Mouse (Mus musculus) CD4-positive, CD25-positive, alpha-beta regulatory T cell, adult 2 months (primary cell): ENCODE data around the gene Bbs12.
A peak's percentile ranks its signal among the peaks of the same experiment; 100 is the strongest.

Experiments used
- DNase-seq: peaks from one replicate; pipeline ENCODE4 v3.0.0-alpha.2; 2012; ENCODE audit warnings: low read depth, low spot score

The Bbs12 gene

DNA sequence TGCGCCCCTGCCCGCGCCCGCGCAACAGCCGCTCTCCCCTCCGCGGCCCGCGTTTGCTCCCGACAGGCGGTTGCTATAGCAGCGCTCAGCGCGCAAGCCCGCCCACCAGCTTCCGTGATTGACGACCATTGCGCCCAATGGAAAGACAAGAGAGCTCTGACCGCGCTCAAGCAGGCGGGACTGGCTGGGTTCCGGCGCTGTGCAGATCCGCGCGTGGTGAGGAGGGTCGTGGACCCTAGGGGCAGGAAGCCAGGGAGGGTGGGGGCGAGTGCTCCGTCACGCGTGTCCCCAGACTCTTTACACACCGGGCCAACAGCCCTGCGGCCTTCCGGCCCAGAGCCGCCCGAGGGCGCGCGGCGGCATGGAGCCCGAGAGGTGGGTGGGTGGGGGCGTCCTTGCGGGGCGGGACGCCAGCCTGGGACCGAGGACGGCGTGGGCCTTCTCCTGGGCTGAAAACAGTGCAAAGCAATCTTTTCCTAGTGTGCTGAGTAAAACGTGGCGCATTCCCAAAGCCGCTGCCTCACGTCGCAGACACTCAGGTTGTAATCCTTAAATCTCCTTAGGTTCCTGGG lies at the start of gene Bbs12, which contains the start of gene Cetn4:
Gene Bbs12 (plus strand): TSS at position 185 of the 572 bp plus-strand sequence.
Gene Cetn4 (minus strand): TSS at position 339 of the 572 bp plus-strand sequence.
- peak; percentile 97 for DNase-seq

- DNase-seq: peak; percentile 44
Observed at GRCm38 (mm10) chr3:37268338-37268737, 44.0 kb upstream of the Bbs12 start.

DNA sequence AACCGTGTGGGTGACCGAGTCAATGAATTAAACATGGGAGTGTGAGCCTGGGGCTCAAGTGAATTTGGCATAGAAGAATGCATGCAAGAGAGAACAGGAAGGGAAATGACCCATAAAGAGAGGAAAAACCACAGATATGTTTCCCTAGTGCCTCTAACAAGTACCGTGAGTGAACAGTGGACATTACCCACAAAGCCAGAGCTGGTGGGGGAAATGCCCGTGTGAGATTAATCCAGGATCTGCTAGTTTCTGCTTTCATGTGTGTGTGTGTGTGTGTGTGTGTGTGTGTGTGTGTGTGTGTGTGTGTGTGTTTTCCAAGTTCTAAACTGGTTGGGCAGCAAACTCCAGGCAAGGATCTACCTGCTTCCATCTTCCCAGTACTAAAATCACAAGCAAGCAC lies 42.4 kb upstream of the Bbs12 start:
- no peak for DNase-seq

- DNase-seq: peak; percentile 83
Observed at GRCm38 (mm10) chr3:37271209-37271608, 41.1 kb upstream of the Bbs12 start.

GRCm38 (mm10) chr3:37273092-37273491 lies 39.3 kb upstream of the Bbs12 start:
- peak; percentile 36 for DNase-seq

- DNase-seq: peak; percentile 17
Observed at GRCm38 (mm10) chr3:37274661-37275060, 37.7 kb upstream of the Bbs12 start.

DNA sequence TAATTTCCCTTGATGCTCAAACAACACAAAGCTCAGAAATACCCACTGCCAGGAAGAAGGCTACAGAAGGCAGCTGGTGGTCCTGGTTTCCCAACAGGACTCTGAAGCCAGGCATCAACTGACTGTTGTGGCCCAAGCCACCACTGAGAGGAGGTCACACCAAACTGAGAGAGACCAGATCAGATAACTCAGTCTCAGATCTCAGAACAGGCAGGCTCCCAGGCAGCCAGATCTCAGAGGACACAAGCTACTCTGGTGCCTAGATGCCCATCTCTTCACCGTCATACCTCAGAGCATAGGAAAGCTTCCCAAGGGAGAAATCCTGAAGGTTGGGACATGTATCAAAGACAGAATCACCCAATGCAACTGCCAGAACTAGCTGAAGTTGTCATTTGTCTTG lies 32.1 kb upstream of the Bbs12 start:
- no peak for DNase-seq

GRCm38 (mm10) chr3:37280871-37281270 lies 31.5 kb upstream of the Bbs12 start:
- peak; percentile 36 for DNase-seq

GRCm38 (mm10) chr3:37282299-37282922 lies 29.9 kb upstream of the Bbs12 start:
- DNase-seq: no peak

DNA sequence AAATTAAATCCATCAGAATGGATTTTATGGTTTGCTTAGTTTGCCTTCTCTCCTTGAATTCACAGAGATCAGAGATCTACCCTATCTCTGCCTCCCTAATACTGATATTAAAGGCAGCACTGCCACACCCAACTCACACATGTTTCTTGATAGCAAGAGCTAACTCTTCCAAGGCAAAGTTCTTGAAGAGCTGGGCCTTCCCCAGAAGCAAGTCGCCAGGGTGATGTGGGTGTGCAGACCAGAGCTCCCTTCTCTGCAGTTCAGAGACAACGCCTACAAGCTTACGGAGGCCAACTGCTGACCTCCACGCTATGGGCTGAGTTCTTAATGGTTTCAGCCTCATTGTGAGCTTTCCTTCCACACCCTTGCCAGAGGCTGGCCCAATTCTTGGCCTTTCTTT lies 29.1 kb upstream of the Bbs12 start:
- no peak for DNase-seq

DNA sequence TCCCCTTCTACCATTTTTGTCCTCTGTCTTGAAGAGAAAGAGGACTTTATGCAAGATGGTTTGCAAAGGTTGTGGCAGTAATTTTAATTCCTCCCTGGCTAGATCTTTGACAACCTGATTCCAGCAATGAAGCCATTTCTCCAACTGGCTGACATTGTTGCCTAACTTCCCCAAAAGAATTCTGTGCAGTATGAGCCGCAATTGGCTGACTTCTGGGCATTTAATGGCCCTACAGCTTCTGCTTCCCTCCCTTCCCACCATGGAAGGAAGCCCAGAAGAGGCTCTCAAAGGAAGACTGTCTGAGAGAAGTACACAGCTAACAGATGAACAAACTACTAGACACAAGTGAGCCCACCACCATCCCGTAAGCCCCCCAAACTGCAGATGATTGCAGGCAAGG lies 23.1 kb upstream of the Bbs12 start:
- DNase-seq: no peak

DNA sequence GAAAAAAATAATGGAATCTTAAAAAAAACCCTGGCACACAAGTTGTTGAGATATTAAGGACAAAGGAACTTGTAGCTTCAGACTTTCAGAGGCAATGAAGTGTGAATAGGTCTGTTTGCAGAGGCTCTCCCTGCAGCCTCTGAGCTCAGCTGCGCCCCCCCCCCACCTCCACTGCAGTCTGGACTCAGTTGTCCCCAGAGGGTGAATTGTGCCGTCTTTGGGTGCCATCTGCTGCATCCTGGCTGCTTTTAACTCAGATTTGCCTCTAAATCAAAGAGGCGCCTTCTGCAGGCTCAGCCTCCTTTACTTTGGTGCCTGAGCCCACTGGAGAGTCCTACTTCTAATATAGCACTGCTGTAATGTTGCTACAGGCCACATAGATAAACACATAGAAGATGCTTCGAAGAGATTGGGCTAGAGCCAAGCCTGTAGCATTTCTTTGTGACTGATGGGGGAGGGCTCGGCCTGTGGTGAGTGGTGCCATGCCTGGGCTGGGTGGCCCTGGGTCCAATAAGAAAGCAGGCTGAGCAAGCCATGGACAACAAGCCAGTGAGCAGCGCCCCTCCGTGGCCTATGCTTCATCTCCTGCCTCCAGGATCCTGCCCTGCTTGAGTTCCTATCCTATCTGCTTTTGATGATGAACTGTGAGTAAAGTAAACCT lies 21.3 kb upstream of the Bbs12 start:
- no peak for DNase-seq

DNA sequence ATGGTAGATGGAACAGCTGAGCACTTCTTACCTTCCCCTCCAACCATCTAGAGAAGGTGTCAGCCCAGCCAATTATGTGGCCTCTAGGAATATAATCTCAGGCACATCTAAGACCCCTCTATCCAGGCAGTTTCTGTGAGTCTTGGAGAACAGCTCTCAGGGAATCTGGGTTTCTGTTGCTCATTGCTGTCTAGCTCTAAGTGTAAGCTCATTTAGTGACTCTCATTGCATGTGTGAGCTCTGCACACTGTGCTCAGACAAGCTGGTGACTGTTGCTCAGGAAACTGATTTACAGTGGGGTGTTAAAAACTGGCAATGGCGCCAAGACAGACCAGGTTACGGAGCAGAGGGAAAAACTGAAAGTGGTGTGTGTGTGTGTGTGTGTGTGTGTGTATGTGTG lies 20.4 kb upstream of the Bbs12 start:
- no peak for DNase-seq

DNA sequence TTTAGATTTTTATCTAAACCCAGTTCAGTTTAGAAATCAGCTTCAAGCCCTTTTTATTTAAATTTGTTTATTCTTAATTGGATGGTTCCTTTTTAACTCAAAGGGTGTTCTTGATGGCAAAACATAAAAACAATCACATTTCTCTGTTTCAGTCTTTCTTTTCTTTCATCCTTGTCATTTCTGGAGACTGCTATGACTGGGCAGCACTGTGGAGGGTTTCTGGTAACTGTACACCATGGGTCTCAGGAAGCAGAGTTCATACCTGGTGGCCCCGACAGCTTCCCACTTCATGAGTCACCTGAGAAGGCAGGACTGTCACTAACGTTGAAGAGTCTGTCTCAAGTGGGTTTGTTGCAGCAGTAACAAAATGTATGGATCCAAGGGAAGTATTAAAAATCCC lies 19.7 kb upstream of the Bbs12 start:
- no peak for DNase-seq

DNA sequence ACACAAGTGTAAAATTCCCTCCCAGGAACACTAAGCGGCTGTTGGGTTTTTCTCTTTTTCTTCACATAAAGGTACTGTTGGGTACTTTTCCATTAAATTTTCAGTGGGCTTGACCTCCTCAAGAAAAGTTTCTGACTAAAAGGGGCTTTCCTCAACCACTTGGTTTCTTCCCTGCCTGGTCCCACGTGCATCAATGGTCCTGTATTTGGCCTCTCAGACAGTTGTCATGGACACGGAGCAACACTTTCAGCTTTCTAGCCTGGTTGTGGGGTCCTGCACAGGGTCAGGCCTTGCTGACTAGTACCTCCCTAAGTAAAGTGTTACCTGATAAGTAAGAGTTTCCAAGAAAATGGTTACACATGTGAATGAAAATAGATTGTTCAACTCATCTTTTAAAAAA lies 12.9 kb upstream of the Bbs12 start:
- no peak for DNase-seq

DNA sequence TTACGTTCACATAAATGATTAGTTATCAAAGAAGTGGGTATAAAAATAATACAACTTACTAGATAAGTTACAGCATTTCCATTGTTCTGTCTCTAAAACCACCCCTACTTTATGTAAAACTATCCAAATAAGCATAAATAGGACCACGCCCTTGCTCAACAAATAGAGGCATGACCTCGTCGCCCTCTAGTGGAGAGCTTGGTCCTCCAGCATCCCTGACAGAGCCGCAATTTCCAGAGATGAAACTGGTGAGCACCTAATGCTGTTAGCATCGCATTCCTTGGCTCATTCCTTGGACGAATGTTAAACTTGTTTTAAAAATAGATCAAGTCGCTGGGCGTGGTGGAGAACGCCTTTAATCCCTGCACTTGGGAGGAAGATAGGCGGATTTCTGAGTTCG lies 9.7 kb upstream of the Bbs12 start:
- peak; percentile 88 for DNase-seq

GRCm38 (mm10) chr3:37303392-37304139 lies 8.8 kb upstream of the Bbs12 start:
- no peak for DNase-seq

DNA sequence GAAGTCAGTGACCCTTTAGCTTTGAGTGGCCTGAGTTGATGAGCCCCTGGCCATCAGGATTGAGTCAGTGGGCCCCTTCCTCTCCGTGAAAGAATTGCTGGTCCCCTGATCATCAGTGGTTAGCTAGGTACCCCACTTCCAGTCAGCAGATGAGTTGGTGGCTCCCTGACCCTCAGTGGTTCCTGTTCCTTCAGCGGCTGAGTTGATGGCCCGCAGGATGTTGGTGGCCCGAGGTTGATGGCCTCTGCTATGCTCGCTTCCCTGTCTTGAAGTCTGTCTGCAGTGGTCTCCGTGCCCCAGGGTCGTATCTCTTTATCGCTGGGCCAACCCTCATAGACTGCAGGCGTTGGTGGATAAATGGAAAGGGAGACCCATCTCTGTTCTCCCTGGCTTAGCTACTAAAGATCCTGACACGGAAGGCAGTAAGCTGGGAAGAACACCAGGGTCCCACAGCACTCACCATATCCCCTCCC lies 421 bp upstream of the Bbs12 start:
- no peak for DNase-seq

GRCm38 (mm10) chr3:37313371-37313770 lies 1.0 kb downstream of the Bbs12 start:
- peak; percentile 74 for DNase-seq

DNA sequence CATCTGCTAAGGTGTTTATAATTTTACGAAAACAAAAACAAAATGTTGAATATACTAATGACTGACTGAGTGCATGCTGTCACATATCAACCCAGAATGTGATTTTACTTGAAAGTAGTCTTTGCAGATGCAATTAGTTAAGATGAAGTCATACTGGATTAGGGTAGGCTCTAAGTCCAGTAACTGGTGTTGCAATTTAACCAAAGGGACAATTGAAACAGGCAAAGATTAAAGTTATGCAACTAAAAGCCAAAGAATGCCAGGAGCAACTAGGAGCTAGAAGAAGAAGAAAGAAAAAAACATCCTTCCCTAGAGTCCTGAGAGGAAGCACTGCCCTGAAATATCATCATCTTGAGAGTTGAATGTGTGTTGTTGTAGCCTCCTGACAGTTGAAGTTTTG lies 3.9 kb downstream of the Bbs12 start:
- DNase-seq: peak; percentile 10

- peak; percentile 60 for DNase-seq
Observed at GRCm38 (mm10) chr3:37324310-37324709, 12.0 kb downstream of the Bbs12 start.
